Mouse (Mus musculus): ENCODE measurements around the gene Pkdcc.
A peak's percentile ranks its signal among the peaks of the same experiment; 100 is the strongest.

The Pkdcc gene

GRCm38 (mm10) chr17:83246090-83246489 is 31.0 kb downstream of the Pkdcc start:
- no peak for DNase-seq (ENCODE audit: low spot score)

- no peak for DNase-seq (ENCODE audit: low spot score)
These were observed 32.1 kb downstream of the Pkdcc start for GRCm38 (mm10) chr17:83247176-83247575.

GRCm38 (mm10) chr17:83248467-83248866 is 33.4 kb downstream of the Pkdcc start:
- no peak for DNase-seq (ENCODE audit: low spot score)

GRCm38 (mm10) chr17:83250903-83251526 is 35.9 kb downstream of the Pkdcc start:
- peak; percentile 50 for DNase-seq (ENCODE audit: low spot score)

- DNase-seq (ENCODE audit: low spot score), result peak; percentile 87
These were observed 38.1 kb downstream of the Pkdcc start for GRCm38 (mm10) chr17:83253051-83253649.

- peak; percentile 88 for DNase-seq (ENCODE audit: low spot score)
These were observed 52.4 kb downstream of the Pkdcc start for GRCm38 (mm10) chr17:83267202-83268128.

GRCm38 (mm10) chr17:83271509-83271908 is 56.4 kb downstream of the Pkdcc start:
- DNase-seq (ENCODE audit: low spot score), result peak; percentile 93

- no peak for DNase-seq (ENCODE audit: low spot score)
These were observed 57.5 kb downstream of the Pkdcc start for GRCm38 (mm10) chr17:83272641-83273040.

- no peak for DNase-seq (ENCODE audit: low spot score)
These were observed 58.5 kb downstream of the Pkdcc start for GRCm38 (mm10) chr17:83273636-83274035.

GRCm38 (mm10) chr17:83274101-83274500 is 59.0 kb downstream of the Pkdcc start:
- DNase-seq (ENCODE audit: low spot score), result no peak
